Mouse (Mus musculus) kidney, embryonic 14.5 days (tissue): ENCODE results near the gene Aldh3a1. TPM values are rescaled to one million over a fixed set of nuclear protein-coding genes. Genes with fewer than 3 reads are reported as not detected.
"Not testable (repeated sequence)": the region's sequence is repeated elsewhere in the genome, so short reads cannot be mapped to it uniquely, and the experiment has no call there.

Experiments
- ATAC-seq: fragments of 200-750 bp; cut with Nextera tagmentation; 2 replicates; pipeline ENCODE4 v1.8.0; 2017; ENCODE audit warnings: moderate number of reproducible peaks, mild to moderate bottlenecking, moderate TSS enrichment, moderate library complexity; ENCODE audit not compliant: low FRiP score, low TSS enrichment
- H3K27ac ChIP-seq: fragments of 300-500 bp; sonication (generic); 2 replicates; pipeline ENCODE4 v1.5.1; 2014; ENCODE audit warnings: low read depth, mild to moderate bottlenecking, low read length, moderate library complexity, mixed read lengths
- H3K27me3 ChIP-seq: fragments of 300-500 bp; sonication (generic); 2 replicates; pipeline ENCODE4 v1.6.1; 2014; ENCODE audit warnings: mild to moderate bottlenecking, low read length; ENCODE audit not compliant: control insufficient read depth, insufficient read depth
- H3K36me3 ChIP-seq: fragments of 300-500 bp; sonication (generic); 2 replicates; pipeline ENCODE4 v1.6.1; 2014; ENCODE audit warnings: low read length, mixed read lengths; ENCODE audit not compliant: control insufficient read depth, insufficient read depth
- H3K4me1 ChIP-seq: fragments of 300-500 bp; sonication (generic); 2 replicates; pipeline ENCODE4 v1.6.1; 2014; ENCODE audit warnings: low read length, mixed read lengths; ENCODE audit not compliant: control insufficient read depth, insufficient read depth
- H3K4me2 ChIP-seq: fragments of 300-500 bp; sonication (generic); replicated peaks from 2 replicates; pipeline ENCODE4 v1.6.1; 2014; ENCODE audit warnings: low read depth, mild to moderate bottlenecking, low read length
- H3K4me3 ChIP-seq: fragments of 300-500 bp; sonication (generic); 2 replicates; pipeline ENCODE4 v1.5.1; 2014; ENCODE audit warnings: mild to moderate bottlenecking, low read length
- H3K9ac ChIP-seq: fragments of 300-500 bp; sonication (generic); 2 replicates; pipeline ENCODE4 v1.6.1; 2014; ENCODE audit warnings: low read depth, mild to moderate bottlenecking, low read length, moderate library complexity
- H3K9me3 ChIP-seq: fragments of 300-500 bp; sonication (generic); 2 replicates; pipeline ENCODE4 v1.6.1; 2016; ENCODE audit warnings: low read length; ENCODE audit not compliant: control insufficient read depth
- WGBS: fragments of 180-500 bp; shearing (Covaris S2); extraction: QIAGEN DNeasy Blood & Tissue Kit; methylation state at CpG from one replicate; pipeline ENCODE4 v1.1.7; 2014; 5-methylcytosine and 5-hydroxymethylcytosine counted together
- polyA plus RNA-seq: library from polyadenylated mRNA; unstranded; fragments of >200 nt; fragmentation: Nextera tagmentation; extraction: Ambion mirVana; gene quantifications from 2 replicates; pipeline ENCODE4 v1.2.1, GENCODE M21; 2014

The Aldh3a1 gene
- polyA plus RNA-seq, 1 experiment from 2014 or later = not detected

- Histone ChIP-seq H3K27me3 (no peaks in the 10 kb centered on the region), H3K36me3 (peaks cover 30% of the 10 kb centered on the region), H3K9ac (no peak overlapping the region), H3K4me3 (no peak overlapping the region), H3K27ac (no peak overlapping the region), H3K4me2 (no peak overlapping the region), H3K9me3 (no peaks in the 10 kb centered on the region), H3K4me1 (peaks cover 17% of the 10 kb centered on the region; the same call in 1 of the 2 replicates)
- 88% methylated on average over 5 of the region's 5 CpGs for WGBS
- no peak for ATAC-seq
Measured at GRCm38 (mm10) chr11:61170184-61170583, 37.2 kb upstream of the Aldh3a1 start.

GRCm38 (mm10) chr11:61173477-61173876 lies 33.9 kb upstream of the Aldh3a1 start:
- not testable (repeated sequence) for H3K36me3 ChIP-seq, ATAC-seq, H3K27ac ChIP-seq, H3K9me3 ChIP-seq, H3K27me3 ChIP-seq, H3K9ac ChIP-seq
- H3K4me2 ChIP-seq = peak overlapping the region; percentile 61
- H3K4me1 ChIP-seq = peaks cover 17% of the 10 kb centered on the region; the same call in 1 of the 2 replicates
- peak overlapping the region; percentile 99 for H3K4me3 ChIP-seq
- whole genome bisulfite sequencing = 37% methylated on average over 15 of the region's 15 CpGs

- Histone ChIP-seq H3K9me3 (no peaks in the 10 kb centered on the region), H3K4me3 (peak overlapping the region; percentile 99), H3K36me3 (peaks cover 2% of the 10 kb centered on the region; the same call in 1 of the 2 replicates), H3K4me1 (peaks cover 17% of the 10 kb centered on the region; the same call in 1 of the 2 replicates), H3K27me3 (no peaks in the 10 kb centered on the region), H3K27ac (peak overlapping the region; percentile 90), H3K9ac (peak overlapping the region; percentile 88), H3K4me2 (peak overlapping the region; percentile 61)
- ATAC-seq = peak; percentile 62
- WGBS = under 1% methylated on average over 28 of the region's 28 CpGs
Measured at GRCm38 (mm10) chr11:61174291-61174820, 33.0 kb upstream of the Aldh3a1 start.

- WGBS = under 1% methylated on average over 69 of the region's 69 CpGs
- peak; percentile 98 for ATAC-seq
Measured at GRCm38 (mm10) chr11:61174821-61175658, 32.3 kb upstream of the Aldh3a1 start, which contains the start of gene Usp22. TSS of gene Usp22 (minus strand) at chr11:61175055.

GRCm38 (mm10) chr11:61175778-61176177 lies 31.6 kb upstream of the Aldh3a1 start:
- ATAC-seq = no peak
- WGBS = 73% methylated on average over 5 of the region's 5 CpGs
- Histone ChIP-seq H3K9me3 (no peaks in the 10 kb centered on the region), H3K9ac (no peak overlapping the region), H3K27ac (no peak overlapping the region), H3K27me3 (no peaks in the 10 kb centered on the region), H3K4me2 (peak overlapping the region; percentile 37), H3K4me3 (peak overlapping the region; percentile 28; the same call in 1 of the 2 replicates), H3K4me1 (peaks cover 17% of the 10 kb centered on the region; the same call in 1 of the 2 replicates), H3K36me3 (peaks cover 2% of the 10 kb centered on the region; the same call in 1 of the 2 replicates)

More at GRCm38 (mm10) chr11:61174821-61175658, 32.3 kb upstream of the Aldh3a1 start, which contains the start of gene Usp22:
- Histone ChIP-seq H3K9ac (peak within 1 kb of the TSS; percentile 88), H3K27me3 (no peaks in the 10 kb centered on the region), H3K9me3 (no peaks in the 10 kb centered on the region), H3K27ac (peak within 1 kb of the TSS; percentile 90), H3K4me2 (peak within 1 kb of the TSS; percentile 61), H3K36me3 (peaks cover 2% of the 10 kb centered on the region; the same call in 1 of the 2 replicates), H3K4me1 (peaks cover 17% of the 10 kb centered on the region; the same call in 1 of the 2 replicates), H3K4me3 (peak within 1 kb of the TSS; percentile 99)

GRCm38 (mm10) chr11:61176321-61176720 lies 31.0 kb upstream of the Aldh3a1 start:
- no peak for ATAC-seq
- H3K4me3 ChIP-seq = no peak overlapping the region

GRCm38 (mm10) chr11:61180361-61180760 lies 27.0 kb upstream of the Aldh3a1 start:
- Histone ChIP-seq H3K9me3 (no peaks in the 10 kb centered on the region), H3K27ac (no peak overlapping the region), H3K4me2 (no peak overlapping the region), H3K4me1 (no peaks in the 10 kb centered on the region), H3K9ac (no peak overlapping the region), H3K36me3 (no peaks in the 10 kb centered on the region), H3K4me3 (no peak overlapping the region), H3K27me3 (no peaks in the 10 kb centered on the region)
- 92% methylated on average over 3 of the region's 3 CpGs for whole genome bisulfite sequencing
- no peak for ATAC-seq

More at GRCm38 (mm10) chr11:61176321-61176720, 31.0 kb upstream of the Aldh3a1 start:
- Histone ChIP-seq H3K27ac (no peak overlapping the region), H3K9ac (no peak overlapping the region), H3K4me2 (no peak overlapping the region), H3K27me3 (no peaks in the 10 kb centered on the region), H3K9me3 (no peaks in the 10 kb centered on the region), H3K36me3 (peaks cover 2% of the 10 kb centered on the region; the same call in 1 of the 2 replicates), H3K4me1 (peaks cover 16% of the 10 kb centered on the region; the same call in 1 of the 2 replicates)
- WGBS = 91% methylated on average over 1 of the region's 1 CpGs

GRCm38 (mm10) chr11:61181624-61182023 lies 25.7 kb upstream of the Aldh3a1 start:
- no peak for ATAC-seq

GRCm38 (mm10) chr11:61183820-61184219 lies 23.5 kb upstream of the Aldh3a1 start:
- no peaks in the 10 kb centered on the region for H3K4me1 ChIP-seq
- no peaks in the 10 kb centered on the region for H3K36me3 ChIP-seq
- H3K4me3 ChIP-seq = no peak overlapping the region
- no peak overlapping the region for H3K4me2 ChIP-seq
- no peaks in the 10 kb centered on the region for H3K27me3 ChIP-seq
- WGBS = 77% methylated on average over 1 of the region's 1 CpGs
- no peak overlapping the region for H3K27ac ChIP-seq
- H3K9me3 ChIP-seq = no peaks in the 10 kb centered on the region
- no peak overlapping the region for H3K9ac ChIP-seq
- no peak for ATAC-seq

More at GRCm38 (mm10) chr11:61181624-61182023, 25.7 kb upstream of the Aldh3a1 start:
- Histone ChIP-seq H3K9me3 (no peaks in the 10 kb centered on the region), H3K36me3 (no peaks in the 10 kb centered on the region), H3K4me2 (no peak overlapping the region), H3K27me3 (no peaks in the 10 kb centered on the region), H3K4me3 (no peak overlapping the region), H3K4me1 (no peaks in the 10 kb centered on the region), H3K27ac (no peak overlapping the region), H3K9ac (no peak overlapping the region)
